Mouse (Mus musculus): ENCODE results near the gene Cdc6. TPM values are rescaled to one million over a fixed set of nuclear protein-coding genes. Genes with fewer than 3 reads are reported as not detected.

The Cdc6 gene
- polyA plus RNA-seq (2015; fragmentation: Nextera tagmentation; extraction: Ambion mirVana), result 36.3 and 39.1 TPM in 2 replicates

- Histone ChIP-seq H3K4me1 (peaks cover 60% of the 10 kb centered on the region), H3K36me3 (peaks cover 35% of the 10 kb centered on the region), H3K9ac (peak within 1 kb of the TSS; percentile 57), H3K27me3 (no peaks in the 10 kb centered on the region), H3K4me2 (peak within 1 kb of the TSS; percentile 97), H3K9me3 (replicated peaks) (no peaks in the 10 kb centered on the region), H3K27ac (peak within 1 kb of the TSS; percentile 85), H3K4me3 (replicated peaks) (peak within 1 kb of the TSS; percentile 66)
- under 1% methylated on average over 49 of the region's 49 CpGs for WGBS
- peak; percentile 95 for ATAC-seq (replicated peaks; ENCODE audit: low FRiP score)
Observed at GRCm38 (mm10) chr11:98907437-98908173, at the start of gene Cdc6. Cdc6 (plus strand) TSS chr11:98907801.

GRCm38 (mm10) chr11:98858759-98859731 lies 48.6 kb upstream of the Cdc6 start:
- H3K36me3 ChIP-seq, result no peaks in the 10 kb centered on the region
- H3K27ac ChIP-seq, result no peak overlapping the region
- 35% methylated on average over 14 of the region's 14 CpGs for WGBS
- H3K9me3 ChIP-seq (replicated peaks), result no peaks in the 10 kb centered on the region
- H3K4me1 ChIP-seq, result peaks cover 9% of the 10 kb centered on the region
- H3K9ac ChIP-seq, result no peak overlapping the region
- H3K27me3 ChIP-seq, result peaks cover 2% of the 10 kb centered on the region; the same call in 1 of the 2 replicates
- peak overlapping the region; percentile 30; the same call in 1 of the 2 replicates for H3K4me2 ChIP-seq
- H3K4me3 ChIP-seq (replicated peaks), result no peak overlapping the region
- ATAC-seq (replicated peaks; ENCODE audit: low FRiP score), result peak; percentile 47

- peak within 1 kb of the TSS; percentile 71 for H3K9ac ChIP-seq
- peaks cover 16% of the 10 kb centered on the region for H3K4me1 ChIP-seq
- WGBS, result 6% methylated on average over 41 of the region's 41 CpGs
- peak within 1 kb of the TSS; percentile 79 for H3K4me2 ChIP-seq
- no peaks in the 10 kb centered on the region for H3K9me3 ChIP-seq (replicated peaks)
- H3K36me3 ChIP-seq, result peaks cover 24% of the 10 kb centered on the region
- H3K4me3 ChIP-seq (replicated peaks), result peak within 1 kb of the TSS; percentile 75
- peak within 1 kb of the TSS; percentile 96 for H3K27ac ChIP-seq
- H3K27me3 ChIP-seq, result no peaks in the 10 kb centered on the region; the same call in 1 of the 2 replicates
- peak; percentile 90 for ATAC-seq (replicated peaks; ENCODE audit: low FRiP score)
Observed at GRCm38 (mm10) chr11:98863028-98863750, 44.4 kb upstream of the Cdc6 start, which contains the start of gene Wipf2. Wipf2 (plus strand) TSS chr11:98863638.

GRCm38 (mm10) chr11:98863751-98864429 lies 43.7 kb upstream of the Cdc6 start:
- H3K9me3 ChIP-seq (replicated peaks), result no peaks in the 10 kb centered on the region
- H3K9ac ChIP-seq, result peak overlapping the region; percentile 71
- peak overlapping the region; percentile 96 for H3K27ac ChIP-seq
- ATAC-seq (replicated peaks; ENCODE audit: low FRiP score), result peak; percentile 85
- H3K27me3 ChIP-seq, result no peaks in the 10 kb centered on the region
- H3K4me2 ChIP-seq, result peak overlapping the region; percentile 79
- H3K4me1 ChIP-seq, result peaks cover 14% of the 10 kb centered on the region
- peak overlapping the region; percentile 75 for H3K4me3 ChIP-seq (replicated peaks)
- peaks cover 31% of the 10 kb centered on the region for H3K36me3 ChIP-seq
- WGBS, result under 1% methylated on average over 39 of the region's 39 CpGs

GRCm38 (mm10) chr11:98867293-98867692 lies 40.3 kb upstream of the Cdc6 start:
- WGBS, result 94% methylated on average over 12 of the region's 12 CpGs
- H3K9ac ChIP-seq, result no peak overlapping the region
- no peaks in the 10 kb centered on the region for H3K27me3 ChIP-seq
- no peak for ATAC-seq (replicated peaks; ENCODE audit: low FRiP score)
- no peaks in the 10 kb centered on the region for H3K9me3 ChIP-seq (replicated peaks)
- peaks cover 47% of the 10 kb centered on the region for H3K36me3 ChIP-seq
- no peak overlapping the region for H3K4me2 ChIP-seq
- no peak overlapping the region for H3K4me3 ChIP-seq (replicated peaks)
- no peak overlapping the region for H3K27ac ChIP-seq
- H3K4me1 ChIP-seq, result peaks cover 13% of the 10 kb centered on the region

- Histone ChIP-seq H3K4me3 (replicated peaks) (no peak overlapping the region), H3K9me3 (replicated peaks) (no peaks in the 10 kb centered on the region), H3K9ac (no peak overlapping the region), H3K4me1 (no peaks in the 10 kb centered on the region), H3K27ac (no peak overlapping the region), H3K4me2 (no peak overlapping the region), H3K27me3 (no peaks in the 10 kb centered on the region), H3K36me3 (peaks cover 58% of the 10 kb centered on the region)
- 90% methylated on average over 8 of the region's 8 CpGs for WGBS
- no peak for ATAC-seq (replicated peaks; ENCODE audit: low FRiP score)
Observed at GRCm38 (mm10) chr11:98869906-98870305, 37.7 kb upstream of the Cdc6 start.

GRCm38 (mm10) chr11:98870791-98871190 lies 36.8 kb upstream of the Cdc6 start:
- Histone ChIP-seq H3K27me3 (no peaks in the 10 kb centered on the region), H3K9ac (no peak overlapping the region), H3K36me3 (peaks cover 58% of the 10 kb centered on the region), H3K4me2 (no peak overlapping the region), H3K4me3 (replicated peaks) (no peak overlapping the region), H3K9me3 (replicated peaks) (no peaks in the 10 kb centered on the region), H3K27ac (no peak overlapping the region), H3K4me1 (no peaks in the 10 kb centered on the region)
- ATAC-seq (replicated peaks; ENCODE audit: low FRiP score), result no peak
- WGBS, result 86% methylated on average over 5 of the region's 5 CpGs

GRCm38 (mm10) chr11:98871416-98871815 lies 36.2 kb upstream of the Cdc6 start:
- Histone ChIP-seq H3K9me3 (replicated peaks) (no peaks in the 10 kb centered on the region), H3K9ac (no peak overlapping the region), H3K36me3 (peaks cover 52% of the 10 kb centered on the region), H3K4me1 (no peaks in the 10 kb centered on the region), H3K4me2 (no peak overlapping the region), H3K4me3 (replicated peaks) (no peak overlapping the region), H3K27me3 (no peaks in the 10 kb centered on the region), H3K27ac (no peak overlapping the region)
- 73% methylated on average over 4 of the region's 4 CpGs for WGBS
- no peak for ATAC-seq (replicated peaks; ENCODE audit: low FRiP score)

GRCm38 (mm10) chr11:98872040-98872439 lies 35.6 kb upstream of the Cdc6 start:
- H3K4me1 ChIP-seq, result peaks cover 6% of the 10 kb centered on the region

GRCm38 (mm10) chr11:98873900-98874299 lies 33.7 kb upstream of the Cdc6 start:
- H3K4me2 ChIP-seq, result no peak overlapping the region
- no peak overlapping the region for H3K4me3 ChIP-seq (replicated peaks)
- H3K36me3 ChIP-seq, result peaks cover 34% of the 10 kb centered on the region
- WGBS, result 91% methylated on average over 9 of the region's 9 CpGs
- no peak for ATAC-seq (replicated peaks; ENCODE audit: low FRiP score)
- H3K9ac ChIP-seq, result no peak overlapping the region
- no peak overlapping the region for H3K27ac ChIP-seq
- H3K27me3 ChIP-seq, result no peaks in the 10 kb centered on the region
- H3K4me1 ChIP-seq, result peaks cover 13% of the 10 kb centered on the region
- H3K9me3 ChIP-seq (replicated peaks), result no peaks in the 10 kb centered on the region

More at GRCm38 (mm10) chr11:98872040-98872439, 35.6 kb upstream of the Cdc6 start:
- no peak overlapping the region for H3K4me2 ChIP-seq
- 74% methylated on average over 4 of the region's 4 CpGs for WGBS
- H3K27me3 ChIP-seq, result no peaks in the 10 kb centered on the region
- no peak overlapping the region for H3K4me3 ChIP-seq (replicated peaks)
- H3K9ac ChIP-seq, result no peak overlapping the region
- no peak overlapping the region for H3K27ac ChIP-seq
- peaks cover 45% of the 10 kb centered on the region for H3K36me3 ChIP-seq
- H3K9me3 ChIP-seq (replicated peaks), result no peaks in the 10 kb centered on the region
- no peak for ATAC-seq (replicated peaks; ENCODE audit: low FRiP score)

GRCm38 (mm10) chr11:98877001-98877400 lies 30.6 kb upstream of the Cdc6 start:
- WGBS, result 51% methylated on average over 9 of the region's 9 CpGs
- H3K9ac ChIP-seq, result no peak overlapping the region
- H3K27me3 ChIP-seq, result no peaks in the 10 kb centered on the region
- ATAC-seq (replicated peaks; ENCODE audit: low FRiP score), result no peak
- H3K4me3 ChIP-seq (replicated peaks), result no peak overlapping the region
- H3K36me3 ChIP-seq, result peaks cover 32% of the 10 kb centered on the region
- H3K9me3 ChIP-seq (replicated peaks), result no peaks in the 10 kb centered on the region
- peaks cover 18% of the 10 kb centered on the region for H3K4me1 ChIP-seq
- H3K27ac ChIP-seq, result 0 out of 2 replicates have a peak overlapping the region, but pooled peaks have one; percentile 14
- no peak overlapping the region for H3K4me2 ChIP-seq
